Mouse (Mus musculus): ENCODE measurements at regions not wholly inside any gene's neighbourhood (a gene's known extent, or its start where the extent isn't known, plus 50 kb on each side); places are given as distances from the start of the nearest gene placed in this dataset.

DNA sequence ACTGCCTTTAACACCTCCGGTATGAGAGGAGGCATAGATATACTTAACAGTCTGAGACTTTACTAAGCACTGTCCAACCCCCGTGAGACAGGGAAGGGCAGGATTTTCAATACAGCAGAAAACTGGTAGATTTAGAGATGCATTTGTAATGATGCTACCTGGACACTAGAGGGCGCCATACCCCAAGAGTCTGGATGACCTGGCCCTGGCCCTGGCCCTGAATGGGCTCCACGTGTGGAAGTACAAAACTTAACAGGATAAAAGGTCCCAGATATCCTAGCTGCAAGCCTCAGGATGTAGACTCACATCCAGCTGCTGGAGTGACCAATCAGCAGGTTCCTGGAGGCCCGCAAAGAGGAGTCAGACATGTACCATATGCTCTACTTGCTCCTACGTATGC lies 393.3 kb downstream of the Sox9 start:
- peak; percentile 52 for DNase-seq (ENCODE audit: low read depth, low spot score)

DNA sequence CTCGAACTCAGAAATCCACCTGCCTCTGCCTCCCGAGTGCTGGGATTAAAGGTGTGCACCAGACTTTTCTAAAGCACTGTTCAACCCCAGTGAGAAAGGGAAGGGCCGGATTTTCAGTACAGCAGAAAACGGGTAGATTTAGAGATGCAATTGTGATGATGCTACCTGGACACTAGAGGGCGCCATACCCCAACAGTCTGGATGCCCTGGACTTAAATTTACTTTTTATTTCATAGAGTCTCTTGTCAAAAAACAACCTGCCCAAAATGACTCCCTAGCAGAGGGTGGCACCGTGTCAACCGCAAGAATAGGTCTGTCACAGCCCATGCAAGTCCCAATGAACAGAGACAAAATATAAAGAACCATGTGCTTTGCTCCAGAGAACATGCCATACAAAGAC lies 394.2 kb downstream of the Sox9 start:
- DNase-seq (ENCODE audit: low read depth, low spot score): peak; percentile 54

DNA sequence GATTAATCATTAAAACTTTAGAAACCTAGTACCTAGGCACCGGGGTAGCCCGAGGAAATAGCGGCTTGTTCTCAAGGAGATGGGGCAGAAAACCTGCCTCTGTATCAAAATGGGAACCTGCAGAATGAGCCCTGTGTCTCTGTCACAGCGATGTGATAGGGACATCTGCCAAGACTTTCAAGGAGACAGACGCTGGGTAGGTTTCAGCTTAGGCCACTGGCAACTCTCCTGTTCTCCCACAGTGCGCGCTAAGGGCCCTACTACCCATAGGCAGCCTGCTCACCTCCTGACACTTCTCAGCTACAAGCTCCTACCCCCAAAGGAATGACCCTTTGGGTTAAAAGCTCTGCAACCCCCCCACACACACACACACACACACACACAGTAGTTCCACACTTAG lies 396.4 kb downstream of the Sox9 start:
- no peak for DNase-seq (ENCODE audit: low read depth, low spot score)

DNA sequence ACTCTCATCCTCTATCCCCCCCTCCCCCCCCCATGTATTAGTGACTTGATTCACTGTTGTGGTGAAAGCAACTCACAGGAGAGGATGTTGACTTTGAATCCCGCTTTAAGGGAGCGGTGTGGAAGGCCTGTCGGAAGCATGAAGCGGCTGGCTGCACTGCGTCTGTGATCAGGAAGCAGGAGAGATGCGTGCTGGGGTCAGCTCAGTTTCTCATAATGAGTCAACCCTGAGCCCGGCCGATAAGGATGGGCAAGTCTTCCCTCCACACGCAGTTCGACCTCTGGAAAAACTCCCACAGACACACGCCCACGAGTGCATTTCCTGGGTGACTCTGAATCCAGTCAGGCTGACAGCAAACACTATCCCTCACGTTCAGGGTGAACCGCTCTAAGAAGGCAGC lies 398.0 kb downstream of the Sox9 start:
- DNase-seq (ENCODE audit: low read depth, low spot score): no peak

DNA sequence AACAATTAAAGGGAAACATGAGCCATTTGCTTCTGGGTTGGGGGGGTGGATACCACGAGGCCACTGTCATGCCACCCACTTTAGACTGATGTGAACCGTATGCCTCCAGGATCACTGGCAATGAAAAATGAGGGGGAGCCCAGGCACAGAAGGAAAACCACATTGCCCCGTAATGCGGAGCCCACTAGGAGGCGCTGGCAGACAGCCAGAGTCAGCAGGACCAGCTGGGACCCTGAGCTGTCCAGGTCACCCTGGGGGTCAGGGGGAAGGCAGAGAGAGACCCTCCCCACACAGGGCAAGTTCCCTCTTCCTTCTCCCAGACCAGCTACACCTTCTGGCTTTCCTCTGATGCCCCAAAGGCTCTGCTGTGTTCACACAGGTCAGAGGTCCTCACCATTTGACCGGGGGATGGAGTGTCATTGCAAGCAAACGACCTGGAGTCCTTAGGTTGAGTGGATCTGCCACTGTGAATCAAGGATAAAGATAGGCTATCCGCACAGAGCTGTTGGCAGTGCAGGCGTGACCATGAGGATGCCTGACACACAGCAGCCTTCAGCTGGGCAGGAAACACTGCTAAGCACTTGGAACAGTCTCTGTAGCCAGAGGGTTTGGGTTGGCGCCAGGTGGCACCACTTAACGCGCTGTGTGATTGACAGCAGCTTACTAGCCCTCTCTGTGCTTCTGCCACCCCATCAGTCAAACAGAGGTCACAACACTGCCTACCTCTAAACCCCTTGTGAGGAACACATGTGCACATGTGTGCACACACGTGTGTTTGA lies 400.2 kb downstream of the Sox9 start:
- DNase-seq (ENCODE audit: low read depth, low spot score): no peak

DNA sequence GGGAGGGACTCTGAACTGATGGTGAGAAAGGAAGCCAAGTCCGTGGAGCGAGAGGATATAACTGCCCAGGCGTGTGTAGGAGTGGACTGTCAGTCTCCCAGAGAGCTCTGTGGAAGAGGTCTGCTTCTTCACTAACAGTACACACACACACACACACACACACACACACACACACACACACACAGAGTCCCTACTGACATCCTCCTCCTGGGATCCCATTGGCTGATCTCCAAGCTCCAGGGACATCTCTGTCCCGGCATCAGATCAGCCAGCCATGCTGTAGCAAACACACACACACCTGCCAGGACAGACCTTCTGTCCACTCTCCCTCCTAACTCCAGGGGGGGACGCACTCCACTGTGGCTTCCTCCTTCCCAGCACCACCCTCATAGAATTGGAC lies 401.5 kb downstream of the Sox9 start:
- no peak for DNase-seq (ENCODE audit: low read depth, low spot score)

DNA sequence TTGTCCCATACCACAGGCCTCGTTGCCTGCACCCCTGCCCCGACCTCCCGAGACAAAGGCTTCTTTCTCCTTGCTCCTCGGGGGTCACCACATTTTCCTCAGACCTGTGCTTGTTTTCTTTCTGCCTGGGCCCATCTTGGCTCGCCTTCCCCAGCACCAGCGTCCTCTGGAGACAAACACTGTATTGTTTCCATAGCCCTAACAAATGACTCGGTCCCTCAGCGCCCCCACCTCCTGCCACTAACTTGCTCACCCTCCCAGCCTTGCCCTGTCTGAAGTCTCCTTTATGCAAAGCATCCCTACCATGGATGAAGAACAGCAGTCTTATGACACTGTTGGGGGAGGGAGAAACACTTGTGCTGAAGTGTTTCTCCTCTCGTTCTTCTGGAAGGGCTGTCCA lies 402.1 kb downstream of the Sox9 start:
- DNase-seq (ENCODE audit: low read depth, low spot score): peak; percentile 52

DNA sequence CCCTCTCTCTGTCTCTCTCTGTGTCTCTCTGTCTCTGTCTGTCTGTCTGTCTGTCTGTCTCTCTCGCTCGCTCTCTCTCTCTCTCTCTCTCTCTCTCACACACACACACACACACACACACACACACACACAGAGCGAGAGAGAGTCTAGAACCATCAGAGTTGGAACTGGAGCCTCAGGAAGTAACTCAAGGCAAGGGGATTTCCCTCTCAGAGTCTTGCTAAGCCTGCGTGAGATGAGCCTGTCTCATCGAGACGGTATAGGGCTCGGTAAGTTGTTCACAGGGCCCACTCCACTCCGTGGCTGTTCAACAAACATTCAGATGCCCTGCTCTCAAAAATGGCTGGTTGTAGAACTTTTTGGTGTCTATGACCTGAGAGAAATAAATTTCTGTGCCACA lies 405.4 kb downstream of the Sox9 start:
- no peak for DNase-seq (ENCODE audit: low read depth, low spot score)

DNA sequence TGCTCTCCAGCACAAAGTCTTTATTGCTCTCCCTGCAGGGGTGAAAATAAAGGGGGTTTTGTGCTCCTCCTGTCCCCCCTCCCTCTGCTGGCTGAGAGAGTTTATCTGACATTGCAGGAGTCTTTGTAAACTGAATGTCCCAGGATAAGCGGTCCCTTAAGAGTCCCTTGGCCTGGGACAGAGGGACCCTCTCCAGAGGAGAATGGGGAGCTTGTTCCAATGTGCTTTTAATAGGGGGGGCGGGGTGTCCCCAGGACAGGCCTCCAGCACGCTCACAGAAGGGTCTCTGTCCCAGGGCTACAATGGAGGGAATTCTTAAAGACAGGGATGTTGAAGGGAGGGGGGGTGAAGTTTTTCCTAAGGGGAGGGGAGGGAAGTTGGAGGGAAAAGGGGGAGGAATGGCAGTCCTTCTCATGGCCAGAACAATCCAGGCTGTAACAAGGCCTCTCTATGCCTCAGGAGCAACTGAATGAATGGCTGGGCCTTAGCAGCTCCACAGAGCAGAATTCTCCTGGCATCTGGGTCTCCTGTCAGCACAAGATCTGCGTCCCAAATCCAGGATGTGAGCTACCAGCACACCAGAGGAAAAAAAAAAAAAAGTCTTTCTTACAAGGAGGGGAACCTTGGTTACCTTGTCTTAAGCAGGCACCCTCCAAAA lies 406.4 kb downstream of the Sox9 start:
- no peak for DNase-seq (ENCODE audit: low read depth, low spot score)

DNA sequence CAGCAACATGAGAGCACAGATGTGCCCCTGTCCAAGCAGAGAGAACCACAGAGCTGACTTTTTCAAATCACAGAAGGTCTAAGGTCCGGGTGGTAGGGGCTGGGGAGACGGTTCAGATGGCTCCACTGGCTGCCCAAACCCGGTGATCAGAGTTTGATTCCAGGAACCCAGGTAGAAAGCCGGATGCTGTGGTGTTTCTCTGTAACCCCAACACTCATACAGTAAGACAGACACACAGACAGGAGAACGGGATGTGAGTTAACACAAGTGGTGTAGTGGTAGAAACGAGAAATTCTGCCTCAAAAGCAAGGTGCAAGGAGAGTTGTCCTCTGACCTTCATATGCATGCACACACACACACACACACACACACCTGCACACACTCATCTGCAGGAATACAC lies 408.0 kb downstream of the Sox9 start:
- DNase-seq (ENCODE audit: low read depth, low spot score): no peak

DNA sequence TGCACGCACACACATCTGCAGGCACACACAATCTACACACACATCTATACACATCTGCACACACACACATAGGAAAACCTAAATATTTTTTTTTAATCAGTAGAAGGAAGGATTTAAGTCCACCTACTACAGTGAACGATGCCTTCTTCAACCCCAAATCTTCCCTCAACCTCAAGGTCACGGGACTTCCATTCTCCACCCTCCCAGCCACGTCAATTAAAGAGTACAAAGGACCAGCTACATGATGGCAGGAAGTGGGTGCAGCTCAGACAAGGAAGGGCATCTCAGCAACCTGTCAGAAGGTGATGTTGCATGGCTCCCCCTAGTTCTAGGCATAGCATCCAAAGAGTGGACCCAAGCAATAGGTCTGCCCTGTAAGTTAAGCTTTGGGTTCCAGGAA lies 408.5 kb downstream of the Sox9 start:
- no peak for DNase-seq (ENCODE audit: low read depth, low spot score)

DNA sequence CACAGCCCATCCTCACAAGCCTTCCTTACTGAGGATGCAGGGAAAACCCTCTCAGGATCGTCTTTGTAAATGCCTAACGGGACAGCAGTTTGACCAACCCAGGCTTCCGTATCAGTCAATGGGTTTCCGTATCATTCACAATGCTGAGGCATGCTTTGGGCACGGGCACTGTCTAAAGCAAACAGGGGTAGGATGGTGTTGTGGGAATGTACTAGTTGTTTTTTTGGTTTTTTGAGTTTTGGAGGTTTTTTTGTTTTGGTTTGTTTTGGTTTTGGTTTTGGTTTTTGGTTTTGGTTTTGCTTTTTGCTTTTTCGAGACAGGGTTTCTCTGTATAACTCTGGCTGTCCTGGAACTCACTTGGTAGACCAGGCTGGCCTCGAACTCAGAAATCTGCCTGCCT lies 409.0 kb downstream of the Sox9 start:
- no peak for DNase-seq (ENCODE audit: low read depth, low spot score)

DNA sequence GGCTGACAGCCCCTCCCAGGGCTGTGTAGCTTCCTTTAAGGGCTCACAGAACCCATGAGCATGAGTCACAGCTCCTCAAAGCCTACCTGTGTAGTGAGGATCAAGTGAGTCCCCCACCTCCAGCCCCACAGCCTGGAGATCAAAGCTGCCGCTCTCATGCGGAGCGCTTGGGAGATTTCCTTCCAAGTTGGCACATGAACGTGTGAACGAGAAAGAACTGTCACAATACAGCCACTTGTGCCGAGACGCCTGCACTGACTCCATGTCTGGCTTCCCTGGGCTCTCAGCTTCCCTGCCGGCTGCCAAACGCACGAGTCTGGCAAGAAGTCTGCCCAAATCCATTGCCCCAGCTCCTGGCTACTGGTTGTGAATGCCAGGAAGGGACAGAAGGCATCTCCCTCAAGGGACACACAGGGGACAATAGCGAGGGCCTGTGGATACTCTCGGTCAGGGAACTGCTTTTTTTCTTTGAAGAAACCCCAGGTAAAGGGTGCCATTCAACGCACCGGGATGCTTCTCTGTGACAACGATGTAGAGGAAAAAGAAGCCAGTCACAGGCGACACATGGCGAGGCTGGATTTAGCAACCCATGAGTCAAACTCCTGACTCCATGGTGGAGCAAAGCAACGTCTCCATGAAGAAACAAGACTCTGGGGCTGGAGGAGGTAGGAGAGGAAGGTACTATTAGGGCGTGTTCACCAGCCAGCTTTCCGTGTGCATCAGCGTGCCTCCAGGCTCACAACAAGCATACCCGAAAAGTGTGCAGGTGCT lies 410.2 kb downstream of the Sox9 start:
- DNase-seq (ENCODE audit: low read depth, low spot score): no peak

DNA sequence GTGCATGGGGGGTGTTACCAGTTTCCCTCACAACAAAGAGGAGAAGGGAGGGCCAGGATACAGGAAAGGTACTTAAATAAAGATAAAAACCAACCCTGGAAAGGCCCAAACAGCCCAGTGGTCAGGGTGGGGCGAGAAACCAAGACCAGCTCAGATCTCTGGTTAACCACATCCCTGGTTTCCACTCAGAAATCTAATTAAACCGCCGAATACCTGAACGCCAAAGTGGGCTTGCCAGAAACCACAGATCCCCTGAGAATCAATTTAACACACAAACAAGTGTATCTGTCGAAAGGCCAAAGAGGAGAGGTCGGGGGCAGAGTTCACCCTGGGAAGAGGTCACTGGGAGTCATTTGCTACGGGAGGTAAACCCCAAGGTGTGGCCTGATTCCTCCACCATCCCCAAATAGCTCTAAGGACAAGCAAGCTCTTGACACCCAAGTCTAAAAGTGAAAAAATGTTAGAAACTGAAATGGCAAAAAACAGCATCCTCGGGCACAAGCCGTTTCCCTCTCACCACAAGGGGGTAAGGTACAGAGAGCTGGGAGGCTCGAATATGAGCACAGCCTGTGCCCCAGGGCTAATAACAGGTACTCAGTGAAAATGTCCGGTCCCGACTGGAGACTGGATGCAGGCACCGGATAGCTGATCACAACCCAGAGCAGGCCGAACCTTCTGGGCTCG lies 412.3 kb downstream of the Sox9 start:
- DNase-seq (ENCODE audit: low read depth, low spot score): no peak
